Mouse (Mus musculus): ENCODE data around the gene Furin.

DNA sequence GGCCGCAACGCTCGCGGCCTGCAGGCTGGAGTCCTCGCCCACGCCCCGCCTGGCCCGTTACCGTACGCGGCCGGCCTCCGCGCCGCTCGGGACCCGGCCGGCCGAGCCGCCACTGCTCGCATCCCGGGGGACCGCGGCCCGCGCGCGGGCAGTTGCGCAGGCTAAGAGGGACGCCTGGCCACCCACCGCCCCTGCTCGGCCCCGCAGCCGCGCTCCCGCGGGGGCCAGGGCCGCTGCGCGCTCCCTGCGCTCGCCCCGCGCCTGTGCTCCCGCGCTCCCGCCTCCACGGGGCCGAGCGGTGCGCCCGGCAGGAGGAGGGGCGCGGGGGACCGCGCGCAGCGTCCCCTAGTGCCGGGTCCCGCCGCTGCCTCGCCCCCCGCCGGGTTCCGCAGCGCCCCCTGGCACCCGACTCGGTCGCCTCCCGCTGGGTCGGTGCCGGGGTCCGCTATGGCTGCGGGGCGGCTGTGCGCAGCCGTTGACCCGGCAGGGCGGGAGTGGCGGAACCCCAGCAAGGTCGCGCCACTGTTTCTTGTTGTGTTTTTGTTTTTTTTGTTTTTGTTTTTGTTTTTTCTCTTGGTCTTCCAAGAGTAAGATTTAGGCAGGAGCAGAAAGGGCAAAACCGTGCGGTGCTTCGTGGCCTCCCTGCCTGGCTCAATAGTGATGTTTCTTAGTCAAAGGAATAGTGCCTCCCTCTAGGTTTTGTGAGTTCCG is 34.0 kb downstream of the Furin start, which contains the start of gene Man2a2:
- TF ChIP-seq POLR2A (IDR thresholded peaks at IDR 0.05; ENCODE audit: low read depth, low read length) = no peak
- peak; percentile 43; the same call in 1 of the 2 replicates for TF ChIP-seq CTCF (IDR thresholded peaks at IDR 0.05; ENCODE audit: extremely low read depth, insufficient read length, insufficient replicate concordance, low read depth, low read length)

All from small intestine, adult 2 months (tissue).